Mouse (Mus musculus) intestine, postnatal 0 days (tissue): ENCODE results near the gene Rtp3. TPM values are rescaled to one million over a fixed set of nuclear protein-coding genes. Genes with fewer than 3 reads are reported as not detected.

Experiments used
- ATAC-seq: fragments of 200-750 bp; cut with Nextera tagmentation; 2 replicates; pipeline ENCODE4 v1.8.0; 2017; ENCODE audit warnings: mild to moderate bottlenecking, moderate TSS enrichment, moderate library complexity
- H3K27ac ChIP-seq: fragments of 300-500 bp; sonication (generic); 2 replicates; pipeline ENCODE4 v1.5.1; 2014; ENCODE audit warnings: mild to moderate bottlenecking, low read depth, low read length, moderate library complexity
- H3K27me3 ChIP-seq: fragments of 300-500 bp; sonication (generic); replicated peaks from 2 replicates; pipeline ENCODE4 v1.6.1; 2014; ENCODE audit warnings: low read length, mixed read lengths; ENCODE audit not compliant: control insufficient read depth, insufficient read depth
- H3K36me3 ChIP-seq: fragments of 300-500 bp; sonication (generic); 2 replicates; pipeline ENCODE4 v1.6.1; 2014; ENCODE audit warnings: mild to moderate bottlenecking, moderate library complexity; ENCODE audit not compliant: control insufficient read depth, insufficient read depth
- H3K4me1 ChIP-seq: fragments of 300-500 bp; sonication (generic); replicated peaks from 2 replicates; pipeline ENCODE4 v1.6.1; 2014; ENCODE audit warnings: antibody characterized with exemption, low read length, mixed read lengths; ENCODE audit not compliant: control insufficient read depth, insufficient read depth
- H3K4me2 ChIP-seq: fragments of 300-500 bp; sonication (generic); replicated peaks from 2 replicates; pipeline ENCODE4 v1.6.1; 2014; ENCODE audit warnings: low read depth, mild to moderate bottlenecking, moderate library complexity
- H3K4me3 ChIP-seq: fragments of 300-500 bp; sonication (generic); 2 replicates; pipeline ENCODE4 v1.5.1; 2014; ENCODE audit warnings: low read depth, low read length
- H3K9ac ChIP-seq: fragments of 300-500 bp; sonication (generic); 2 replicates; pipeline ENCODE4 v1.6.1; 2014; ENCODE audit warnings: mild to moderate bottlenecking, low read depth, low read length
- H3K9me3 ChIP-seq: fragments of 300-500 bp; sonication (generic); 2 replicates; pipeline ENCODE4 v1.6.1; 2016; ENCODE audit warnings: mixed run types; ENCODE audit not compliant: control insufficient read depth
- CTCF ChIP-seq: sonication (generic); IDR thresholded peaks from 2 replicates; pipeline ENCODE4 v1.5.1; 2016; ENCODE audit warnings: low read depth, mild to moderate bottlenecking, control low read depth, antibody characterized with exemption, moderate library complexity
- WGBS: fragments of 180-500 bp; shearing (Covaris S2); extraction: QIAGEN DNeasy Blood & Tissue Kit; methylation state at CpG from one replicate; pipeline ENCODE4 v1.1.7; 2014; 5-methylcytosine and 5-hydroxymethylcytosine counted together
- polyA plus RNA-seq: library from polyadenylated mRNA; unstranded; fragments of >200 nt; fragmentation: Nextera tagmentation; extraction: Ambion mirVana; gene quantifications from 2 replicates; pipeline ENCODE4 v1.2.1, GENCODE M21; 2015

Gene Rtp3
- polyA plus RNA-seq, 1 experiment from 2014 or later, result 0.17 TPM

DNA sequence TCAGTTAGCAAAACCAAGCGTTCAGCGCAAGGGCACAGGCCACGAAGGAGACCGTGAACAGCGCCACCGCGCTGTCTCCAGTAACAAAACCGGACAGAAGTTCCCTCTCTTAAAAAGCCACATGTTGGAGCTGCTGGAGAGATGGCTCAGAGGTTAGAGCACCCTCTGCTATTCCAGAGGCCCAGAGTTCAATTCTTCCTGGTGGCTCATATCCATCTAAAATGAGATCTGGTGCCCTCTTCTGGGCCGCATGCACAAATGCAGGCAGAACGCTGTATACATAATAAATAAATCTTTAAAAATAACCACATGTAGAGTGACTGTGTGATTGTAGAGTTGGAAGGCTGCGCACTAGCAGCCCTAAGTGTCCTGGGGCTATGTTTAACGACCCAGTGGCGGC is 46.1 kb downstream of the Rtp3 start:
- peaks cover 5% of the 10 kb centered on the region; the same call in 1 of the 2 replicates for H3K27me3 ChIP-seq
- H3K4me3 ChIP-seq, result no peak overlapping the region
- H3K9me3 ChIP-seq, result no peaks in the 10 kb centered on the region
- no peak overlapping the region for H3K27ac ChIP-seq
- 35% methylated on average over 13 of the region's 13 CpGs for WGBS
- peak; percentile 66 for TF ChIP-seq CTCF
- H3K4me1 ChIP-seq, result no peaks in the 10 kb centered on the region
- no peak overlapping the region for H3K9ac ChIP-seq
- no peaks in the 10 kb centered on the region for H3K36me3 ChIP-seq
- H3K4me2 ChIP-seq, result no peak overlapping the region
- ATAC-seq, result no peak

DNA sequence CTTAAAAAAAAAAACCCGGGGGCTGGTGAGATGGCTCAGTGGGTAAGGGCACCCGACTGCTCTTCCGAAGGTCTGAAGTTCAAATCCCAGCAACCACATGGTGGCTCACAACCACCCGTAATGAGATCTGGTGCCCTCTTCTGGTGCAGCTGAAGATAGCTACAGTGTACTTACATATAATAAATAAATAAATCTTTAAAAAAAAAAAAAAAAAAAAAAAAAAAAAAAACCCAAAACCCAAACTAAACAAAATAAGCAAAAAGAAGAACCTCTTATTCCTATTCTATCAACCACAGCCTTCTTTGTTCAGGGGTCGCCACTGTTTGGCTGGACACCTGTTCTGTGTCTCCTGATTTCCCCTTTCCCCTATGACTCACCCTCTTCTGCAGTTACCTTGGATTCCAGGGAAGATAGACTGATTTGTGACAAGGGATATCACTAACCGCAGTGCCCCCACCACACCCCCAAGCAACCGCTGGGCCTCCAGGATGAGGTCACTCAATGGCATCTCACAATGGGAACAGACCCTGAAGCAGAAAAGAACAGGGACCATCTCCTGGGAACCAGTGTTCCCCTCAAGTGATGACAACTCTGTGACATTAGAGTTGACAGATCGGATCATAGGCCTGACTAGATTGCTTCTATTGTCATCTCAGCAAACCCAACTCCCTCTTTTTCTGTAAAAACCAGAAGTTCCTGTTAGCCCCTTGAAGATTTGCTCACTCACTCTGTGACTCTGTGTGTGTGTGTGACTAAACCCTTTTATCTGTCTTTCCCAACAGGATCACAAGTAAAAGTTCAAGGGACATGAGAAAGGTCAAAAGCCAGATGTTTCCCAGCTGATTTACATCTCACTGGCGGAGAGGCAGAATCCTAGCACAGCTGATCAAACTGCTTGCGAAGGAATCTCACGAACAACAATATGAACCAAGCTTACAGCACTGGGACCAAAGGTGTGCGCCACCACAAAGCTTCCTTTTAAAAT is 52.6 kb downstream of the Rtp3 start:
- Histone ChIP-seq H3K27me3 (no peaks in the 10 kb centered on the region), H3K9ac (no peak overlapping the region), H3K27ac (no peak overlapping the region), H3K36me3 (no peaks in the 10 kb centered on the region), H3K4me3 (no peak overlapping the region), H3K4me2 (no peak overlapping the region), H3K4me1 (no peaks in the 10 kb centered on the region), H3K9me3 (no peaks in the 10 kb centered on the region)
- no peak for ATAC-seq
- 76% methylated on average over 12 of the region's 12 CpGs for WGBS
- peak; percentile 24; the same call in 1 of the 2 replicates for TF ChIP-seq CTCF

DNA sequence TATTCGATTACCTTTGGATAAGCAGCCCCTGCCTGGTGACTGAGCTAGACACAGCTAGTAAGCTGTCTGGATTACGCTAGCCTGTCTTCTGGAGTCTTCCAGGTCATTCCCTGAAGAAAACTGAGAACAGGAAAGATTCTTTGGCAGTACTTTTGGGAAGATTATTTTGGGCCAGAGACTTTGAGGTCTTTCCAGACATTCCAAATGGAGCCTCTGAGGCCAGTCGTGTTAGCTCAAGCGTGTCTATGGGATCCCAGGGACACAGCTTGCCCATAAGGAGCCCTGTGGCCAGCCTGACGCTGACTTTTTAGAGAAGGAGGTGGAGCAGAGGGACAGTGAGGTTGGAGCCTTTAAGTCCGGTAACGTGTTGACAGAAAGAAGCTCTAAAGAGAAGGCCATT is 54.4 kb downstream of the Rtp3 start:
- Histone ChIP-seq H3K27ac (no peak overlapping the region), H3K9ac (no peak overlapping the region), H3K9me3 (no peaks in the 10 kb centered on the region), H3K4me1 (no peaks in the 10 kb centered on the region), H3K36me3 (no peaks in the 10 kb centered on the region), H3K4me2 (no peak overlapping the region), H3K4me3 (no peak overlapping the region), H3K27me3 (no peaks in the 10 kb centered on the region)
- WGBS, result 85% methylated on average over 7 of the region's 7 CpGs
- ATAC-seq, result no peak
- no peak for TF ChIP-seq CTCF

Other genes with a start within 250 kb of the Rtp3 start
- gene Myl3, start 248.7 kb downstream of the Rtp3 start, polyA plus RNA-seq, result 0.16 TPM in 1 of 2 replicates, not detected in the other
- gene Pth1r, start 243.4 kb downstream of the Rtp3 start, polyA plus RNA-seq, result 8.9 and 9.1 TPM in 2 replicates
- not detected in 2 replicates for gene Prss42, start 192.4 kb downstream of the Rtp3 start, polyA plus RNA-seq
- gene Prss44, start 176.6 kb downstream of the Rtp3 start, polyA plus RNA-seq, result not detected in 2 replicates
- gene Prss43, start 163.9 kb downstream of the Rtp3 start, polyA plus RNA-seq, result not detected in 2 replicates
- not detected in 2 replicates for gene Prss45, start 156.0 kb downstream of the Rtp3 start, polyA plus RNA-seq
- not detected in 2 replicates for gene Prss46, start 146.1 kb downstream of the Rtp3 start, polyA plus RNA-seq
- 0.31 and 0.35 TPM in 2 replicates for gene Prss50, start 132.6 kb downstream of the Rtp3 start, polyA plus RNA-seq
- 7.6 and 8.3 TPM in 2 replicates for gene Als2cl, start 110.7 kb downstream of the Rtp3 start, polyA plus RNA-seq
- gene Tmie, start 110.5 kb downstream of the Rtp3 start, polyA plus RNA-seq, result 10.0 and 11.2 TPM in 2 replicates
- gene Fam240a, start 73.7 kb downstream of the Rtp3 start, polyA plus RNA-seq, result not detected in 2 replicates
- gene Tdgf1, start 44.4 kb downstream of the Rtp3 start, polyA plus RNA-seq, result 0.08 TPM in 1 of 2 replicates, not detected in the other
- gene Lrrc2, start 39.0 kb downstream of the Rtp3 start, polyA plus RNA-seq, result 0.23 and 0.46 TPM in 2 replicates
- gene Ltf, start 28.7 kb upstream of the Rtp3 start, polyA plus RNA-seq, result 8.3 and 14.1 TPM in 2 replicates
- 2.7 and 3.8 TPM in 2 replicates for gene Ccrl2, start 66.9 kb upstream of the Rtp3 start, polyA plus RNA-seq
- gene Lrrfip2, start 127.0 kb upstream of the Rtp3 start, polyA plus RNA-seq, result 45.1 and 46.1 TPM in 2 replicates